Mouse (Mus musculus): ENCODE measurements around the gene C3.

The C3 gene

DNA sequence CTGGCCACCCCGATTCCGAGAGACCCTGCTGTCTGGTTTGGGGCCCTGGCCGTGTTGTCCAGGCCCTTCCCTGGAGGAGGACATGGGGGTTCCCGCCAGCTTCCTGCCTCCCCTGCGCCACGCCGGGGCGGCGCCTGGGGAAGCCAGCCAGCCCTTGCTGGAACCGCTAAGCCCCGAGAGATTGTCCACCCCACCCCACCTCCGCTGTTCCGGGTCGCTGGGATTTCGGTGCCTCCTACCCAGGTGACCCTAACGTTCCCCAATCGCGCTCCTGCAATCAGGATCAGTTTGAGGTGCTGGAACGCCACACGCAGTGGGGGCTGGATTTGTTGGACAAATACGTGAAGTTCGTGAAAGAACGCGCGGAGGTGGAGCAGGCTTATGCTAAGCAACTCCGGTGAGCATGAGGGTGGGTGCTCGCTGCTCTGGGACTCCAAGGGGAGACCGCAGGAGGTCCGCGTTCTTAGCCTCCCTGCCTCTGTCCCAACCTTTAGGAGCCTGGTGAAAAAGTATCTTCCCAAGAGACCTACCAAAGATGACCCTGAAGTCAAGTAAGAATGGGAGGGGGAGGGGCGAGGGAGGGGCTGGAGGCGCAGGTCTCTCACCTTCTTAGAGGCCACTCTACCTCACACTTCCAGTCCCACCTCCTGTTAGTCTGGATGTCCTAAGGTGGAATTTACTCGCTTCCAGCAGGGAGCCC is 22.7 kb upstream of the C3 start:
- WGBS = 7% methylated on average over 33 of the region's 33 CpGs

DNA sequence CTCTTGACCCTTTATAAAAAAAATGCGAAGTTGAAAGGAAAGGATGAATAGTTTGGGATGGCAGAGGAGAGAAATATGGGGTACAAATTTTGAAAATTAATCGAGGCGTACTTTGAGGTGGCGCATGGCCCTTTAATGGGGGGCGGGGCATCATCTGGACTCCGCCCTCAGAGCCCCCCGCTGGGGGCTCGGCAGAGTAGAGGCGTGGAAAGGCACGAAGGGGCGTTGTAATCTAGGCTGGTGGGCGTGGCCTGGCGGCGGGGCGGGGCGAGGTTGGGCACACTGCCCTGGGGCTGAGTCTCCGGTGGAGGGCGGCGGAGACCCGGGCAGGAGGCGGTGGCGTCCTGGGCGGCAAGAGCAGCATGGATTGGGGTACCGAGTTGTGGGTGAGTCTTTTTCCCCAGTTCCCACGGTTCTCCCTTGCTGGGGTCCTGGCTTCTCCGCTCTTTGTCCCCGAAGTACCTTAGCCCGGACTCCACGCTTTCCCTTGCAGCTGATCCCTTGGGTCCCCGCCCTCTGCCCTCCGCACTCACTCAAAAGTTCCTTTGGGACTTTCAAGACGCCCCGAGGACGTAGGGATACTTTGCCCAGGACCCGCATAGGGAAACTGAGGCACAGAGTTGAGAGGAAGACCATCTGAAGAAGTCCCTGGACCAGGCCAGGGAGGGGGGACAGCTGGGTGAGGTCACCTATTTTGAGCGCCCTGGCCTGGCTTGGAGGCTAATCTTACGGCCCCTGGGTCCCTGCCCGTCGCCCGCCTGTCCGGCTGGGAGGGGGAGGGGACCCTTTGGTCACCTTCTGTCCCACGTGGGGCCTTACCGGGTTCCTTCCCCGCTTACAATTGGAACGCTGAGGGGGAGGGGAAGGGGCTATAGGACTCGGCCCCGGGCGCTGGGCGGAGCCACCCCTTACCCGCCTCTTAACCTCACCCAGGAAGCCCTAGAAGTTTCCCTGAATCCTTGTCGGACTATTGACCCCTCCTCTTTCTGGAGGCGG is 21.5 kb upstream of the C3 start, which contains the start of gene Trip10:
Gene Trip10, plus strand, starts transcription at position 270 of the 996 bp plus-strand sequence.
- under 1% methylated on average over 50 of the region's 52 CpGs for WGBS

DNA sequence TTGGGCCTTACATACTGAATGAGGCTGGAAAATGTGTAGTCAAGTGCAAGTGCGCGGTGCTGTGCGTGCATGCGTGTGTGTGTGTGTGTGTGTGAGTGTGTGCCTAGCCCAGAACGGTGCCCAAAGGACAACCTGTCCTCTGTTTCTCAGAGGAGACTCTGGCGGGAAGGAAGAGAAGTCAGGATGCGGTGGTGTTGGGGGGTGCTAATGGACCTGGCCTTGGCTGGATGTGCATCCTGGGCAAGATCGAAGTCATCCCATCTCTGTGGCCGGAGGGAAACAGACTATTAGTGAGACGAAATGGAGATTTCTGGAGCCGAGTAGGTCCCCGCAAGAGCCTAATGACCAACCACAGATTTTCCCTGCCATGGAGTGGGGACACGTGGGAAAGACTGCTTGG is 20.8 kb upstream of the C3 start:
- 7% methylated on average over 13 of the region's 13 CpGs for WGBS

DNA sequence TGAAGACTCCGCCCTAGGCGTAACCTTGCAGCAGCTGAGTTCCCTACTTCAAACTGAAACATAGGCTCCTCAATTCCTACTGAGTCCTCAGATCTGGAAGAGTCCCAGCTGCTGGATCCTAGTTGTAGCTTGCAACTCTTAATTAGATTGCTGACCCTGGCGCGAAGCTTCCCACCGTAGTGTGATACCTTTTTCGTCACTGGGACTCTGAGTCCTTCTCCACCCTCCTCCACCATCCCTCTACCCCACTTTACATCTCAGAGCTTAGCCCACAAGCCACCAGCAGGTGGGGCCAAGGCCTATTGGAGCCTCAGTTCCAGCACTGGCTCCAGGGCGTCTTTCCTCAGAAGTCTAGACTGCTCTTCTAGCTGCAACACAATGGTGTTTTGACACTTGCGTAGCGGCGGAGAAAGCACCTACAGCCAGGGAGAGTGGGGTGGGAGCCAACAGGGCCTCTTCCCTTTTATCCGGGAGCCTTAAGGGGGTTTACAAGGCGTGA is 20.3 kb upstream of the C3 start, which contains the start of gene Gpr108:
Gene Gpr108, minus strand, starts transcription at position 246 of the 499 bp plus-strand sequence.
- under 1% methylated on average over 12 of the region's 12 CpGs for WGBS

DNA sequence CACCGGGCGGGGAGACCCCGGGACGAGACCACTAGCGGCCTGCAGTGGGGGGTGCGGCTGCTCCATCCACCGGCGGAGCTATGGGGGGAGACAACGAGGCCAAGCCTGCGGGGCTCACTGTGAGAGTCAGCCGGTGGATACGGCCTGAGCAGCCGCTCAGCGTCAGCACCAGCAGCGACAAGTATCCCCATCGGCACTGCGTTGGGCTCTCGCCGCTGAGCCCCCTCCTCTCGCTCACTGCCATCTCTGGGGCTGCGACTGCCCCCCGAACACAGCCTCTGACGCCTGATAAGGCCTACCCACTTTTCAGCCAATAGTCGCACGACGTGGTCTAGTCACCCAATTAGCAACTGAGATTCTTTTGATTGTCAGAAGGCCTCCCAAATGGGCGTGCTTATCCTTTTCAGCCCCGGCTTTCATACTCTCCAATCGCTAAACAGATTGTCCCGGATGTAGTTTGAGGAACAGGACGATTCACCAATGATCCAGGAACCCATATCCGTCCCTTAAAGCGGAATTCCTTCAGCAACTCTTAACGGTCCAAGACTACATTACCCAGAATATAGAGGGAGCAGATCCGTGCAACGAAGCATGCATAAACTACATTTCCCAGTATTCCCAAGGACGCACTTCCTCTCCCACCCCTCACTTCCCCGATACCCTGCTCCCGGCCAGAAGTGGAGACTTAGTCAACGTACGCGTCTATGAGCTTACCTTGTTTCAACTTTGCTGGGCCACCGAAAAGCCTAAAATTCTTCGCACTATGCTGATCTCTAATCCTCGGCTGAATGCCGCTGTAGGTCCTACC is 19.7 kb upstream of the C3 start:
- WGBS = under 1% methylated on average over 46 of the region's 46 CpGs

DNA sequence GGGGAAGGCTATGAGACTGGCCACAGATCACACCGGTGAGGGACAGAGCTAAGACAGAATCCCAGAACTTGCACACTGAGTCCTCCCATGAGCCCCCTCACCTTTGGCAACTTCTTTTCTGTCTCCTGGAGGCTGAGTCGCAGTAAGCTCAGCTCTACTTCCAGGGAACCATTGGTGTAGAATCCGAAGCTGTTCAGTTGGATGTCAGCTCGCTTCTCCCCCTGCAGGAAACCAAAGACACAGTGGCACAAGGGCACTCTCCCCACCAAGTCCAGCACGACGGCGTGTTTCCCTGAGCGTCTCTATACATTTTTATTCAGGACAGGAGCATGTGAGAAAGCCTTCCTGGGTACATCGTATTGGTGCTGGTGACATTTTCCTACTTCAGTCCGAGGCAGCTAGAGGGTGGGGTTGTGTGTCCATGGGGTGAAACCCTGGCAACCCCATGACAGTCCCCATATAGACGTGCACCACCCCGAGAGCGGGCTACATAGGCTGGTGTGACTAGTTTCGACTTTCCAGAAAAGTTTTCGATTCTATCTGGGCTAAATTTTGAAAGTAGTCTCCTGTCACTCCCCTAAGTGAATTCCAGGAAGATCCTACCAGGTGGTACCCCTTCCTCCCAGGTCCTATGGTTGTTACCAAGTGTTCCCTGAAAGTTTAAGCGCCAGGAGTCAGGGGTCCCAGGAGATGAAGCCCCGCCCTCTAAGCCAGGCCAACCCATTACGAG is 18.9 kb upstream of the C3 start:
- WGBS = 4% methylated on average over 18 of the region's 18 CpGs

DNA sequence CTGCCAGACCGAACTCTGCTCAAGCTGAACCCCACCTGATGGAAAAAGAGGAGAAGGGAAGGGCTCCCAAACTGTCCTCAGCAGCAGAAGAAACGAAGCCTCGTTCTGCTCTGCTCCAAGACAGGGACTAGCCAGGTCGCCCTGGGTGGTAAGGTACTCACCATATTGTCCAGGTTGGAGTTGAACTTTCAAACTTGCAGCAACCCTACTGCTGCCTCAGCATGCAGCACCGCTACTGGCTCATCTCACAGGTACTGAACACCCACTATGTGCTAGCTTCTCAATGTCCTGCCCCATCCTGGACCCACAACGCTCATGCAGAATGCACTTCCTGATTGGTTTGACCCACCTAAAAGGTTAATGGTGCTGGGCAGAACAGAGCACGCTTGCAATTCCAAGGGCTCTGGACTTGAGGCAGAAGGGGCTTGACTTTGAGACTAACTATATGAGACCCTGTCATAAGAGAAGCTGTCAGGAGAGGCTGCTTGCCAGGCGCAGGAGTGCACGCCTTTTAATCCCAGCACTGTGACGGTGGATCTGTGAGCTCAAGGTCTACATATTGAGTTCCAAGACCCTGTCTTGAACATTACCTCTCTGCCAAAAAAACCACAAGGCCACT is 17.5 kb upstream of the C3 start:
- WGBS = 93% methylated on average over 10 of the region's 10 CpGs

DNA sequence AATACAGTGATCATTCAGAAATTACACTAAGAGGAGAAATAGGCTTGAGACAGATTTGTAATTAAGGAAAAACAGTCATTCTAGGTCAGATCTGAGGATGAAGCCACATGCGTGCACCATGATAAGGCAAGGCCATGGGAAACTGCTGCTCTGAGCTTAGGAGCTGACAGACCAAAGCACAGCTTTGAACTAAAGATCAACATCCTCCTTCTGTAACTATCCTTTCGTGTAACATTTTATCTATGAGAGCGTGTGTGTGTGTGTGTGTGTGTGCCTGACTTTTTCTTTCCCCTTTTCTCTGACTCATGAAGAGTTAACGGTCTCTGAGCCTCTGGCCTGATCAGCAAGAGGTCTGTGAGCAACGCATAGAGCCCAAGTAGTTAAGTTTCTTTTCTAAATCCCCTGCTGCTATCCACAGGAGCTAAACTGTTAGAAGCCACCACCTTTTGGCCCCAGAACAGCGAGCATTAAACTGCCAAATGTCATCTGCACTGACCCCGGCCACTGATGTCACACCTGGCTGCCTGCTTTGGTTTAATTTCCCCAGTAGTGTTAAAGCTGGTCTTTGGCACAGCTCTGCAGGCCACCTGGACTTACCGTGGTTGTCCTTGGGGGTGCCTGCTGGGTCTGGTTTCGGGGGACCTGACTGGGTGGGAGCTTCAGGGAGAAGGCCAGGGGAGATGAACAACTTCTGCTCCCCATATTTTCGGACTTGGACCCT is 15.9 kb upstream of the C3 start:
- 82% methylated on average over 10 of the region's 10 CpGs for WGBS

DNA sequence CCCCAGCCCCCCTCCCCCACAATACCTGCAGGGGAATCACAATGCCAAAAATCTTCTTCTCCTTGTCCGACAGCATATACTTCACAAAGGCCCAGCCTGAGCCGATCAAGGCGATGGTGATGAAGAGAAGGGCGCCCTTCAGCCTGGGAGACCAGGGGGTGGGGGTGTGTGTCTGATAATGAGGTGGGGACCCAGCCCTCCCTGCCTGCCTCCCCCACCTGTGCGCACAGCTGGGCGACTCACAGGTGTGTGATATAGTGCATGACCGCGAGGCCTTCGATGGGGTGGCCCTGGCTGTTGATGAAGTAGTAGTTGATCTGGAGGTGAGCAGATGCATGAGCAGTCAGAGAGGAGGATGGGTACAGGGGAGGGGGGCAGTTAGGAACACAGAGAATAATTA is 9.2 kb upstream of the C3 start:
- WGBS = 95% methylated on average over 9 of the region's 9 CpGs

DNA sequence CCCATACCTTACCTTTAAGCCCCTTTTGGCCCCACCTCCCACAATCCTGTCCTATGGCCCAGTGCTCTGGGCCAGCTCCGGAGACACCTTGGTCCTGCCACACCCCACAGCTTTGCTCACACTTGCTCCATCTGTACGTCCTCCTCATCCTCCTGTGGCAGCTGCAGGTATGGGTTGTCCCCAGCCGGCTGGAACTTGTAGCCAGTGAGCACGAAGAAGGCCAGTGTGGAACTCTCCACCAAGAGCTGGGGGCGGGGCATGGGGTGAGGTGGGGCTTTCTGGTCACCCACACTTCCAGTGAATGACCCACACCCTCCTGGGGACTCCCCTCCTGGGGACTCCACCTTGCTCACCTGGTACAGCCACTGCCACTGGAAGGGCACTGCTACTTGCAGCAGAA is 7.9 kb upstream of the C3 start:
- 94% methylated on average over 5 of the region's 5 CpGs for WGBS

DNA sequence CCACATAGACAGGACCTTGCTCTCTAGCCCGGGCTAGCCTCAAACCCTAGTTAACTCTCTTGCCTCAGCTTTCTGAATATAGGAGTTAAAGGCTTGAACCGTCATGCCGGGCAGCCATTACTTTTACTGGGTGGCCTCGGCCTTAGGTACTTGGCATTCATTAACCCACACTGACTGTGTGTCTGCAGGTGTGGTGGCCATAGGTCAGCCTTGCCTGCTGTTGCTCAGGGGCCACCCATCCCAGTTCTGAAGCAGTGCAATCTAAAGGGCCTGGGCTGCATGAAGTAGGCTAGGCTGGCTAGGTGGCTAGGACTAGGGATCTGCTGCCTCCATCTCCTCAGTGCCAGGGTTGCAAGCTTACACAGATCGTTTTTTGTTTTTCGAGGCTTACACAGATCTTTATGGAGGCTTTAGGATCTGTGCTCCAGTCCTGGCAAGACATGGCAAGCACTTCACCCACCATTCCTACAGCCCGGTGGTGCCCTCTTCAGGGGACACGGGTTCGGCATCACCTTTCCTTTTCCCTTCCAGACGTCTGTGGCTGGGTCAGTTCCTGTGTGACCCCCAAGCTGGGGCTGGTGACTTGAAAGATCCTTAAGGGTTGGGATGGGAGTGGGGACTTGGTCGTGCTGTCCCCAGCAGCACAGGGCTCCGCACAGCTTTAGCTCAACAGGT is 6.5 kb upstream of the C3 start:
- 81% methylated on average over 12 of the region's 12 CpGs for WGBS

DNA sequence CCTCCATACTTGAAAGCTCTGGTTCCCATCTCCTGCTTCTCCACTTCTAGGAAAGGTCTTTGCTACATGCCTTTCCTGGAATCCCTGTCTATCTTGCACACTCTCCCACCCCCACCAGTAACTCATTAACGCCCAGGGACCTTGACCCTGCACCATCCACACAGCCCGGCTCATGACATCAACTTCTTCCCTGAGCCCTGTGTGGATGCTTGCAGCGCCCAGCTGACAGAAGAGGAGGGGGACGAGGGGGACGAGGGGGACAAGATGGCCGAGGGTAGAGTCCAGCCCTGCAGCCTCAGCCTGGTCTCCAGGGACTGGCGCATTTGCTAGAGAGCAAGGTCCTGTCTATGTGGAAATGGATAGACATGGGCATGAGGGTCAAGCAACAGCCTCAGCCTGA is 5.1 kb upstream of the C3 start:
- 59% methylated on average over 7 of the region's 7 CpGs for WGBS

DNA sequence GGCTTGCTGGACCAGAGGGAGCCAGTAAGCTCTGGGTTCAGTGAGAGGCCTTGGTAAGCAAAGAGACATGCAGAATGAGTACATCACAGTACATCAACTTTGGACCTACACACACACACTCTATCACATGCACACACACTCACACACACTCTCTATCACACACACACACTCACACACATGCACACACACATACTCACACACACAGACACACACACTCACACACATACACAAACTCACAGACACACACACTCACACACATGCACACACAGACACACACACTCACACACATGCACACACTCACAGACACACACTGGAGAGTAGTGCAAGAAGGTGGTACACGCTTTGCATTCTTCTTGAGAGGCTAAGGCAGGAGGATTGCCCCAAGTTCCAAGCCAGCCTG is 4.3 kb upstream of the C3 start:
- 88% methylated on average over 1 of the region's 1 CpGs for WGBS

DNA sequence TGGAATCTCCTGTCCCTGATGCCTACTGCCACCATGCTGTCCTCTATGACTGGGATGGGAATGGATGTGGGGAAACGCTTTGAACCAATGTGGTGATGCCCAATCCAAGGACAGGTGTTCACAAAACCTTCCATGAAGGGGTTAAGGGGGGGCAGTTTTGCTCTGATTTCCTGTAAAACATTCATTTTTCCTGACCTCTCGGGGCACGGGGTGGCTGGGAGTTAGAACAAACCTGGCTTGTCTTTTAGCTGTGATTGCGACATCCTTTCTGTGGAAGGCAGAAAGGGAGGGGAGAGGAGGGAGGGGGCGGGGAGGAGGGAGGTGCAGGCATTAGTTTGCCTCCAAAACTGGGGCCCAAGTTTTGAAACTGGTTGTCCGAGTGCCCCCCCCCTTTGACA is 2.8 kb upstream of the C3 start:
- WGBS = 65% methylated on average over 6 of the region's 6 CpGs

DNA sequence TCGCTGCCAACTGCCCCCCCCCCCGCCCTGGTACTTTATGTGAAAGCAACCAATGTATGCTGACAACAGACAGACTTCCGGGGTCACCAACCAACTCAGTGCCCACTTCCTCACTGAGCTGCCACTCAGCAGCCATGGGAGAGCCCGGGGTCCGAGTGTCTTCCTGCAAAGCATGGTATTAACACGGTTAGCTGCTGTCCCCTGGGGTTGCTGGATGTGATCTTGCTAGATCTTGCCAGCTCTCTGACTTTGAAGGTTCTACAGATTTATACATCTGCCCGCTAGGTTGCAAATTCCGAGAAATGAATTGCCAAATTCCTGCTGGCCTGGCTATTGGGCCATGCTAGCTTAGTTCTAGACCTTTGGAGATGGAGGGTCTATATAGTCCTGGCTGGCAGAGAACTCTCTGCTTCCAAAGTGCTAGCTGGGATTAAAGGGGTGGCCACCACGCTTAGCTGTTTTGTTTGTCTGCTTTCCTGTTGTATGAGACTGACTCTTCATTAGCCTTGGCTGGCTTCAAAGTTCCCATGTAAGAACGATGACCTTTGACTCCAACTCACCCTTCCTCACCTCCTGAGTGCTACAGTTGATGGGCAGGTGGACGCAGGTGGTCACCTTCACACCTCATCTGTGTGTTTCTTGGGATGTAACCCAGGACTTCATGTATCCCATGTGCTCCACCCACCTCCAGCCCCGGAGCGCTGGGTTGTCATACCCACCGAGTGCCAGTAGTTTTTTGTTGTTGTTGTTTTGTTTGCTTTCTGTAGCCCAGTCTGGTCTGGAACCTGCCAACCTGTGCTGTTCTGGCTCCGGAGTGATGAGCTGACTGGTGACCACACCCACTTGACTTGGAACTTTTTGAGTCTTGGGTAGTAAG is 2.2 kb upstream of the C3 start:
- WGBS = 78% methylated on average over 15 of the region's 15 CpGs

DNA sequence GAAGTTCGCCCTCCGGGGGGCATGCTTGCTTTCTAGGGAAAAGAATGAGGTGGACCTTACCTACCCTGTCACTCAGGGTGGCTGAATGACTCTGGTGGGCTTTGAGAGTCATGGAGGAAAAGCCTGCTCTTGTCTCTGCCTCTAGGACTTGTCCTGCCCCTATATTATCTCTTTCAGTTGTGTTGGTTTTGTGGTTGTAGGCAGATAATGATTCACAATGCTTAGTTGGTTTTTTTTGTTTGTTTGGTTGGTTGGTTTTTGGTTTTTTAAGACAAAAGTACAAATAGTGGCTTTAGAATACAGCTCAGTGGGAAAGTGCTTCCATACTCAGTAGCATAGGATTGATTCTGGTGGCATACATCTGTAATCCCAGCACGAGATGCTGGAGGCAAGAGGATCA is 937 bp upstream of the C3 start:
- WGBS = 79% methylated on average over 3 of the region's 3 CpGs

DNA sequence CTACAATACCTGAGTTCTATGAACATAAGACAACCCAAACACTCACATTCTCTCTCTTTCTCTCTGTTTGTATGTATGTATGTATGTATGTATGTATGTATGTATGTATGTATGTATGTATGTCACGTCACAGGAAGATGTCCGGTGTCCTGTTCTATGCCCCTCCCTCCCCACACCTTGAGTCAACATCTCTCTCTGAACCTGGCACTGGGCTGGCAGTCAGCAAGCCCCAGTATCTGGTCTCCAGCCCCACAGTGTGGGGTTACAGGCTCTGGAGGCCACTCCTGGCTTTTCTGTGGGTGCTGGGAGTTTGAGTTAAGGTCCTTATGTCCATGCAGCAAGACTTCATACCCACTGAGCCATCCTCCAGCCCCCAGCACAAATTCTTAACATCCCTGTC is 468 bp downstream of the C3 start:
- WGBS = 95% methylated on average over 2 of the region's 2 CpGs

DNA sequence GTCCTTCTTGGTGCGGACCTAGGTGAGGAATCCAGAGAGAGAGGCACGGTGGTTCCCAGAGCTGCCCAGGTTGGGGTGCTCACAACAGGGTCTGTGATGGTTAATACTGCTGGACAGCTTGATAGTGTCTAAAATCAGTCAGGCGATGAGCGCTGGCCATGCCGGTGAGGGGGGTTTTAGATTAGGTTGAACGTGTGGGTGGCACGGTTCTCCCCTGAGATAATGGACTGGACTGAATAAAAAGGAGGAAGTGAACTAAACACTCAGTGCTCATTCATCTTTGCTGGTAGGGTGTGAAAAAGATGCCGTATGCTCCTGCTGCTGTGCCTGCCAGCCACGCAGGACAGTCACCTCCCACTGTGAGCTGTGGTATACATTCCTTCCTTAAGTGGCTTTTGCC is 4.6 kb downstream of the C3 start:
- 71% methylated on average over 9 of the region's 9 CpGs for WGBS
